Mouse (Mus musculus): ENCODE data around the gene Dnajc8. TPM values are rescaled to one million over a fixed set of nuclear protein-coding genes. Genes with fewer than 3 reads are reported as not detected.
"Not testable (repeated sequence)": the region's sequence is repeated elsewhere in the genome, so short reads cannot be mapped to it uniquely, and the experiment has no call there.

Gene Dnajc8
- polyA plus RNA-seq, 1 experiment from 2014 or later: 140 TPM

GRCm38 (mm10) chr4:132541413-132541812 is 6.1 kb downstream of the Dnajc8 start:
- H3K9me3 ChIP-seq: no peaks in the 10 kb centered on the region
- no peak overlapping the region for H3K27ac ChIP-seq
- no peak for ATAC-seq (ENCODE audit: insufficient read depth, low FRiP score, low read depth)
- no peaks in the 10 kb centered on the region for H3K27me3 ChIP-seq (replicated peaks)
- no peak overlapping the region for H3K4me3 ChIP-seq (replicated peaks)
- H3K4me2 ChIP-seq: no peak overlapping the region
- peaks cover 8% of the 10 kb centered on the region; the same call in 1 of the 2 replicates for H3K4me1 ChIP-seq
- no peak overlapping the region for H3K9ac ChIP-seq
- peaks cover 53% of the 10 kb centered on the region for H3K36me3 ChIP-seq
- WGBS: 84% methylated on average over 4 of the region's 4 CpGs

GRCm38 (mm10) chr4:132542724-132543123 is 7.4 kb downstream of the Dnajc8 start:
- no peak for ATAC-seq (ENCODE audit: insufficient read depth, low FRiP score, low read depth)
- Histone ChIP-seq H3K4me1 (no peaks in the 10 kb centered on the region), H3K9ac (no peak overlapping the region), H3K36me3 (peaks cover 61% of the 10 kb centered on the region), H3K4me2 (no peak overlapping the region), H3K4me3 (replicated peaks) (no peak overlapping the region), H3K27ac (no peak overlapping the region), H3K9me3 (no peaks in the 10 kb centered on the region), H3K27me3 (replicated peaks) (no peaks in the 10 kb centered on the region)
- WGBS: 55% methylated on average over 1 of the region's 1 CpGs

GRCm38 (mm10) chr4:132545851-132546250 is 10.5 kb downstream of the Dnajc8 start:
- ATAC-seq (ENCODE audit: insufficient read depth, low FRiP score, low read depth): no peak
- peaks cover 64% of the 10 kb centered on the region for H3K36me3 ChIP-seq
- no peak overlapping the region for H3K27ac ChIP-seq
- no peak overlapping the region for H3K9ac ChIP-seq
- H3K9me3 ChIP-seq: no peaks in the 10 kb centered on the region
- H3K4me1 ChIP-seq: no peaks in the 10 kb centered on the region
- no peak overlapping the region for H3K4me2 ChIP-seq
- 22% methylated on average over 8 of the region's 8 CpGs for WGBS
- H3K4me3 ChIP-seq (replicated peaks): no peak overlapping the region
- no peaks in the 10 kb centered on the region for H3K27me3 ChIP-seq (replicated peaks)

- no peak for ATAC-seq (ENCODE audit: insufficient read depth, low FRiP score, low read depth)
- Histone ChIP-seq H3K27ac (peak overlapping the region; percentile 36; the same call in 1 of the 2 replicates), H3K36me3 (peaks cover 34% of the 10 kb centered on the region), H3K4me3 (replicated peaks) (no peak overlapping the region), H3K4me2 (no peak overlapping the region), H3K4me1 (no peaks in the 10 kb centered on the region), H3K9me3 (no peaks in the 10 kb centered on the region), H3K27me3 (replicated peaks) (no peaks in the 10 kb centered on the region), H3K9ac (no peak overlapping the region)
- WGBS: 68% methylated on average over 5 of the region's 5 CpGs
These were observed 18.9 kb downstream of the Dnajc8 start for GRCm38 (mm10) chr4:132554221-132554620.

- peak overlapping the region; percentile 36; the same call in 1 of the 2 replicates for H3K27ac ChIP-seq
- no peak overlapping the region for H3K4me3 ChIP-seq (replicated peaks)
- peaks cover 30% of the 10 kb centered on the region for H3K36me3 ChIP-seq
- no peak for ATAC-seq (ENCODE audit: insufficient read depth, low FRiP score, low read depth)
- H3K9ac ChIP-seq: no peak overlapping the region
- no peaks in the 10 kb centered on the region for H3K9me3 ChIP-seq
- WGBS: 73% methylated on average over 8 of the region's 8 CpGs
- no peaks in the 10 kb centered on the region for H3K4me1 ChIP-seq
- no peaks in the 10 kb centered on the region for H3K27me3 ChIP-seq (replicated peaks)
- no peak overlapping the region for H3K4me2 ChIP-seq
These were observed 19.3 kb downstream of the Dnajc8 start for GRCm38 (mm10) chr4:132554653-132555052.

GRCm38 (mm10) chr4:132555550-132555949 is 20.2 kb downstream of the Dnajc8 start:
- H3K4me2 ChIP-seq; H3K4me3 ChIP-seq (replicated peaks); H3K9me3 ChIP-seq; ATAC-seq (ENCODE audit: insufficient read depth, low FRiP score, low read depth); H3K4me1 ChIP-seq; H3K27me3 ChIP-seq (replicated peaks); H3K9ac ChIP-seq; H3K27ac ChIP-seq: not testable (repeated sequence)
- WGBS: 88% methylated on average over 7 of the region's 7 CpGs
- peaks cover 23% of the 10 kb centered on the region for H3K36me3 ChIP-seq

- Histone ChIP-seq H3K4me2 (no peak overlapping the region), H3K27ac (no peak overlapping the region), H3K9me3 (no peaks in the 10 kb centered on the region), H3K27me3 (replicated peaks) (no peaks in the 10 kb centered on the region), H3K4me1 (peaks cover 5% of the 10 kb centered on the region; the same call in 1 of the 2 replicates), H3K36me3 (no peaks in the 10 kb centered on the region), H3K9ac (no peak overlapping the region), H3K4me3 (replicated peaks) (no peak overlapping the region)
- WGBS: 72% methylated on average over 3 of the region's 3 CpGs
- no peak for ATAC-seq (ENCODE audit: insufficient read depth, low FRiP score, low read depth)
These were observed 27.9 kb downstream of the Dnajc8 start for GRCm38 (mm10) chr4:132563261-132563660.

GRCm38 (mm10) chr4:132563965-132564364 is 28.6 kb downstream of the Dnajc8 start, which contains the start of gene Ptafr:
TSS of gene Ptafr (plus strand) at chr4:132564067.
- 20% methylated on average over 4 of the region's 4 CpGs for WGBS
- 0 out of 2 replicates have a peak within 1 kb of the TSS, but pooled peaks have one; percentile 0 for H3K4me3 ChIP-seq (replicated peaks)
- ATAC-seq (ENCODE audit: insufficient read depth, low FRiP score, low read depth): 0 out of 2 replicates have a peak, but pooled peaks have one; percentile 24
- H3K4me1 ChIP-seq: peaks cover 5% of the 10 kb centered on the region; the same call in 1 of the 2 replicates
- no peak within 1 kb of the TSS for H3K9ac ChIP-seq
- H3K9me3 ChIP-seq: no peaks in the 10 kb centered on the region
- no peak within 1 kb of the TSS for H3K4me2 ChIP-seq
- no peaks in the 10 kb centered on the region for H3K36me3 ChIP-seq
- H3K27me3 ChIP-seq (replicated peaks): no peaks in the 10 kb centered on the region
- peak within 1 kb of the TSS; percentile 18; the same call in 1 of the 2 replicates for H3K27ac ChIP-seq

GRCm38 (mm10) chr4:132565089-132565747 is 29.9 kb downstream of the Dnajc8 start:
- Histone ChIP-seq H3K9me3 (no peaks in the 10 kb centered on the region), H3K4me3 (replicated peaks) (no peak overlapping the region), H3K4me1 (peaks cover 5% of the 10 kb centered on the region; the same call in 1 of the 2 replicates), H3K9ac (no peak overlapping the region), H3K27ac (no peak overlapping the region), H3K27me3 (replicated peaks) (no peaks in the 10 kb centered on the region), H3K4me2 (no peak overlapping the region), H3K36me3 (no peaks in the 10 kb centered on the region)
- 72% methylated on average over 12 of the region's 12 CpGs for WGBS
- ATAC-seq (ENCODE audit: insufficient read depth, low FRiP score, low read depth): no peak

GRCm38 (mm10) chr4:132567361-132567779 is 32.0 kb downstream of the Dnajc8 start:
- Histone ChIP-seq H3K27ac (no peak overlapping the region), H3K36me3 (no peaks in the 10 kb centered on the region), H3K4me2 (no peak overlapping the region), H3K4me3 (replicated peaks) (no peak overlapping the region), H3K9me3 (no peaks in the 10 kb centered on the region), H3K4me1 (peaks cover 17% of the 10 kb centered on the region; the same call in 1 of the 2 replicates), H3K27me3 (replicated peaks) (no peaks in the 10 kb centered on the region), H3K9ac (no peak overlapping the region)
- ATAC-seq (ENCODE audit: insufficient read depth, low FRiP score, low read depth): no peak
- 46% methylated on average over 9 of the region's 9 CpGs for WGBS

GRCm38 (mm10) chr4:132569115-132569514 is 33.8 kb downstream of the Dnajc8 start:
- Histone ChIP-seq H3K4me3 (replicated peaks) (no peak overlapping the region), H3K4me2 (no peak overlapping the region), H3K36me3 (no peaks in the 10 kb centered on the region), H3K9ac (no peak overlapping the region), H3K27me3 (replicated peaks) (no peaks in the 10 kb centered on the region), H3K4me1 (peaks cover 12% of the 10 kb centered on the region; the same call in 1 of the 2 replicates), H3K27ac (no peak overlapping the region), H3K9me3 (no peaks in the 10 kb centered on the region)
- WGBS: 92% methylated on average over 5 of the region's 5 CpGs
- no peak for ATAC-seq (ENCODE audit: insufficient read depth, low FRiP score, low read depth)

- H3K27ac ChIP-seq: peak overlapping the region; percentile 69
- H3K36me3 ChIP-seq: no peaks in the 10 kb centered on the region
- no peaks in the 10 kb centered on the region for H3K9me3 ChIP-seq
- peak overlapping the region; percentile 19; the same call in 1 of the 2 replicates for H3K4me2 ChIP-seq
- no peak for ATAC-seq (ENCODE audit: insufficient read depth, low FRiP score, low read depth)
- peaks cover 12% of the 10 kb centered on the region; the same call in 1 of the 2 replicates for H3K4me1 ChIP-seq
- H3K4me3 ChIP-seq (replicated peaks): no peak overlapping the region
- no peak overlapping the region for H3K9ac ChIP-seq
- 45% methylated on average over 9 of the region's 9 CpGs for WGBS
- H3K27me3 ChIP-seq (replicated peaks): no peaks in the 10 kb centered on the region
These were observed 35.8 kb downstream of the Dnajc8 start for GRCm38 (mm10) chr4:132571190-132571589.

Data from stomach, embryonic 15.5 days (tissue).